Mouse (Mus musculus) G1E (cell line): ENCODE measurements around the gene Sympk. TPM values are rescaled to one million over a fixed set of nuclear protein-coding genes. Genes with fewer than 3 reads are reported as not detected.

Experiments used
- ATAC-seq: 2 replicates; pipeline ENCODE4 v1.8.0; 2016; ENCODE audit warnings: mild to moderate bottlenecking; ENCODE audit not compliant: insufficient number of reproducible peaks, poor library complexity, low FRiP score, severe bottlenecking; ENCODE audit errors: extremely low read depth
- DNase-seq: peaks from one replicate; pipeline ENCODE4 v3.0.0; 2012; ENCODE audit warnings: low spot score
- H3K27me3 ChIP-seq: 2 replicates; pipeline ENCODE4 v1.6.1; 2012; ENCODE audit warnings: mild to moderate bottlenecking, low read length, inconsistent platforms; ENCODE audit not compliant: insufficient read depth
- H3K36me3 ChIP-seq: replicated peaks from 2 replicates; pipeline ENCODE3; 2012; ENCODE audit warnings: mild to moderate bottlenecking, inconsistent platforms
- H3K4me1 ChIP-seq: 2 replicates; pipeline ENCODE4 v1.6.1; 2012; ENCODE audit warnings: low read depth, low read length, inconsistent platforms, mixed read lengths; ENCODE audit not compliant: insufficient read depth
- H3K4me3 ChIP-seq: 2 replicates; pipeline ENCODE4 v1.5.1; 2012; ENCODE audit warnings: low read depth, mild to moderate bottlenecking, inconsistent platforms, low read length, moderate library complexity, mixed read lengths
- H3K9me3 ChIP-seq: replicated peaks from 2 replicates; pipeline ENCODE4 v1.6.1; 2012; ENCODE audit warnings: inconsistent platforms
- CTCF ChIP-seq: IDR thresholded peaks from 2 replicates; pipeline ENCODE4 v1.5.1; 2012; ENCODE audit warnings: low read depth, low read length, inconsistent platforms, mixed read lengths
- GATA1 ChIP-seq: IDR thresholded peaks from 2 replicates; pipeline ENCODE4 v1.6.1; 2012; ENCODE audit warnings: borderline replicate concordance, low read length, inconsistent platforms, mixed read lengths
- GATA2 ChIP-seq: IDR thresholded peaks from 2 replicates; pipeline ENCODE4 v1.6.1; 2012; ENCODE audit warnings: low read depth, low read length, inconsistent platforms, borderline replicate concordance
- POLR2AphosphoS5 ChIP-seq: IDR thresholded peaks from 2 replicates; pipeline ENCODE4 v1.6.1; 2012; ENCODE audit warnings: low read depth, low read length, inconsistent platforms; ENCODE audit not compliant: insufficient replicate concordance
- TAL1 ChIP-seq: conservative IDR thresholded peaks from 2 replicates; pipeline ENCODE4 v1.6.1; 2012; ENCODE audit warnings: low read depth, low read length, inconsistent platforms, mixed read lengths
- polyA plus RNA-seq: library from polyadenylated mRNA; stranded (reverse); fragments of >175 nt; gene quantifications from 2 replicates; pipeline ENCODE4 v1.2.3, GENCODE M21; 2012
- total RNA-seq, 2 experiments: library from RNA; stranded (forward) in 1 of 2; stranded (reverse) in 1 of 2; fragments of 200-1000 nt in 1 of 2; fragments of >200 nt in 1 of 2; fragmentation: Nextera tagmentation in 1 of 2; gene quantifications; 2 replicates each; pipeline ENCODE4 v1.2.3; 2014 to 2017

Sympk gene
- total and polyA plus RNA-seq, 3 experiments = 48.1 to 257 (median 149) TPM

- DNase-seq (no peak), ATAC-seq (no peak)
- H3K9me3 ChIP-seq = no peaks in the 10 kb centered on the region
- peaks cover 43% of the 10 kb centered on the region for H3K27me3 ChIP-seq
- H3K4me3 ChIP-seq = peak within 1 kb of the TSS; percentile 98
- H3K4me1 ChIP-seq = peaks cover 43% of the 10 kb centered on the region
- peaks cover 19% of the 10 kb centered on the region for H3K36me3 ChIP-seq
- TF ChIP-seq CTCF (no peak), GATA1 (no peak), TAL1 (no peak), GATA2 (no peak), POLR2AphosphoS5 (no peak)
These were observed 791 bp upstream of the Sympk start, which contains the start of gene Foxa3 for GRCm38 (mm10) chr7:19023357-19023814. Gene Foxa3 (minus strand): TSS chr7:19023538.

- no peaks in the 10 kb centered on the region for H3K9me3 ChIP-seq
- ATAC-seq = no peak
- peak overlapping the region; percentile 98 for H3K4me3 ChIP-seq
- H3K27me3 ChIP-seq = peaks cover 39% of the 10 kb centered on the region
- DNase-seq = peak; percentile 36
- no peak for TF ChIP-seq CTCF
- no peak for TF ChIP-seq TAL1
- no peak for TF ChIP-seq POLR2AphosphoS5
- no peak for TF ChIP-seq GATA1
- no peak for TF ChIP-seq GATA2
- H3K36me3 ChIP-seq = peaks cover 33% of the 10 kb centered on the region
- peaks cover 50% of the 10 kb centered on the region for H3K4me1 ChIP-seq
These were observed 541 bp downstream of the Sympk start for GRCm38 (mm10) chr7:19024581-19025255.

DNA sequence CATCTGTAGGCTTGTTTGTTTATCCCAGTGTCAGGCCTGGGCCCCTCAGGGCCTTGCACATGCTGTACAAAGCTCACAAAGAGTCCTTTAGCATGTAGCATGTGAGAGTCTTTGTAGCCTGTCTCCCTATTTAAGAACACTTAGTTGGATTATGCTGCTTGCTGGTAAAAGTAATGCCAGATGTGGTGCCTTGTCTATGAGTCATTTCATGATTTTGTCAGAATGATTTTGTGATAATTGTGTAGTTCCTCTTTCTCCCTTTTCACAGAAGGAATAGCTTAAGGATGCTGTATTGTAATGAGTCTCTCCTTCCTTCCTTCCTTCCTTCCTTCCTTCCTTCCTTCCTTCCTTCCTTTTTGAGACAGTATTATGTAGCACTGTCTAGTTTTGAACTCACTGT is 3.9 kb downstream of the Sympk start:
- H3K4me1 ChIP-seq = peaks cover 51% of the 10 kb centered on the region
- TF ChIP-seq GATA1 = no peak
- no peak for TF ChIP-seq GATA2
- no peak for TF ChIP-seq CTCF
- no peak for TF ChIP-seq TAL1
- TF ChIP-seq POLR2AphosphoS5 = no peak
- peaks cover 8% of the 10 kb centered on the region for H3K27me3 ChIP-seq
- H3K9me3 ChIP-seq = no peaks in the 10 kb centered on the region
- peaks cover 65% of the 10 kb centered on the region for H3K36me3 ChIP-seq
- DNase-seq = no peak
- ATAC-seq = no peak
- no peak overlapping the region for H3K4me3 ChIP-seq

- peaks cover 45% of the 10 kb centered on the region for H3K4me1 ChIP-seq
- ATAC-seq (peak; percentile 45; the same call in 1 of the 2 replicates), DNase-seq (peak; percentile 32)
- H3K9me3 ChIP-seq = no peaks in the 10 kb centered on the region
- no peaks in the 10 kb centered on the region for H3K27me3 ChIP-seq
- H3K4me3 ChIP-seq = peak overlapping the region; percentile 10; the same call in 1 of the 2 replicates
- peak; percentile 85 for TF ChIP-seq CTCF
- TF ChIP-seq GATA1 = no peak
- TF ChIP-seq GATA2 = no peak
- TF ChIP-seq TAL1 = no peak
- 0 out of 2 replicates have a peak, but pooled peaks have one; percentile 74 for TF ChIP-seq POLR2AphosphoS5
- peaks cover 77% of the 10 kb centered on the region for H3K36me3 ChIP-seq
These were observed 5.0 kb downstream of the Sympk start for GRCm38 (mm10) chr7:19029084-19029653.

GRCm38 (mm10) chr7:19031641-19032040 is 7.5 kb downstream of the Sympk start:
- DNase-seq (no peak), ATAC-seq (no peak)
- TF ChIP-seq CTCF (no peak), TAL1 (no peak), GATA1 (no peak), POLR2AphosphoS5 (no peak), GATA2 (no peak)
- Histone ChIP-seq H3K4me3 (no peak overlapping the region), H3K9me3 (no peaks in the 10 kb centered on the region), H3K36me3 (peaks cover 93% of the 10 kb centered on the region), H3K4me1 (peaks cover 28% of the 10 kb centered on the region), H3K27me3 (no peaks in the 10 kb centered on the region)

DNA sequence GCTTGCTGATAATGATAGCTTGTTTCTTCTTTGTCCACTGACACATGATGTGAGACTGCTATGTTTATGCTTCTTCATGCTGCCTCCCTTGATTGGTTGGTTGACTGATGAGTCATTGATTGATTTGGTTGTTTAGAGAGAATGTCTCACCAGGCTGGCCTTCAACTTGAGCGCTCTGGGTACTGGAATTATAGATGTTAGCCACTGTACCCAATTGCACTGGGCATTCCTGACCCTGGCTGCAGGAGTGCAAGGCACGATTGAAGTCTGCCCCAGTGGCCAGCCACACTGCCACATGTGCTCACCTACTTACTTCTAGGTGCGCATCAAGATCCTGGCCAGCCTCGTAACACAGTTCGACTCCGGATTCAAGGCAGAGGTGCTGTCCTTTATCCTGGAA is 20.4 kb downstream of the Sympk start:
- ATAC-seq = no peak
- TF ChIP-seq GATA1 (no peak), TAL1 (no peak), POLR2AphosphoS5 (no peak), GATA2 (no peak), CTCF (no peak)
- Histone ChIP-seq H3K9me3 (no peaks in the 10 kb centered on the region), H3K27me3 (no peaks in the 10 kb centered on the region), H3K36me3 (peaks cover 99% of the 10 kb centered on the region), H3K4me1 (no peaks in the 10 kb centered on the region), H3K4me3 (no peak overlapping the region)
- no peak for DNase-seq
